Mouse (Mus musculus) common myeloid progenitor, adult 5-6 weeks (primary cell): ENCODE results near the gene Afdn. TPM values are rescaled to one million over a fixed set of nuclear protein-coding genes. Genes with fewer than 3 reads are reported as not detected.
"Not testable (repeated sequence)": the region's sequence is repeated elsewhere in the genome, so short reads cannot be mapped to it uniquely, and the experiment has no call there.

Experiments
- ATAC-seq: replicated peaks from 2 replicates; pipeline ENCODE4 v1.8.0; 2016; ENCODE audit warnings: low read depth, mild to moderate bottlenecking, moderate TSS enrichment, inconsistent platforms; ENCODE audit not compliant: poor library complexity, severe bottlenecking
- total RNA-seq: library from RNA; stranded (forward); fragments of 200-1000, 187-1606 nt; gene quantifications from 2 replicates; pipeline ENCODE4 v1.2.3, GENCODE M21; 2017

Gene Afdn
- total RNA-seq, 1 experiment from 2014 or later, result 15.2 TPM

DNA sequence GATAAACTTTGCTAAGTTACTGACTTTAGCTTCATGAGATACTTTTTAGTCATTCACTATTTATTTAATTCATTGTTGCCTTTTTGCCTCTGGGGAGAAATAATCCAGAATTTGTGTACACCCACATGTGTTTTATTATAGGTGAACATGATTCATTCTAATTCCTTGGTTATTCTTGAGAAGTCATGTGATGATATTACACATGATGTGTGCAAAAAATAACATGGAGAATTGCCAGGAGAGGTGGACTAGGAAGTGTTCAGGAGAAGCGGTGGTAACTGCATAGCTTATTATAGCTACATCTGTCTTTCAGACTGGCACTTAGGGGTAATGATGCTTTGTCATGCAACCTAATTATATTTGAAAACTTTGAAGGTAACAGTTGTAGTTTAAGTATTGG is 3.5 kb downstream of the Afdn start:
- ATAC-seq, result no peak

DNA sequence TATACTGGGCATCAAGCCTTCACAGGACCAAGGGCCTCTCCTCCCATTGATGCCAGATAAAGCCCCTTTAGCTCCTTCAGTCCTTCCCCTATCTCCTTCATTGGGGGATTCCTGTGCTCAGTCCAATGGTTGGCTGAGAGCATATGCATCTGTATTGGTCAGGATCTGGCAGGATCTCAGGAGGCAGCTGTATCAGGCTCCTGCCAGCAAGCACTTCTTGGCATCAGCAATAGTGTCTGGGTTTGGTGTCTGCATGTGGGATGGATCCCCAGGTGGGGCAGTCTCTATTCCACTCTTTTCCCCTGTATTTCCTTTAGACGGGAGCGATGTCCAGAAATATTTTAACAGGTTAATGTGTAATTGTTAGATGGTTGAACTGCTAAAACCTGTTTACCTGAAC is 4.6 kb downstream of the Afdn start:
- ATAC-seq, result not testable (repeated sequence)

- ATAC-seq, result no peak
Measured at GRCm38 (mm10) chr17:13768531-13768930, 8.2 kb downstream of the Afdn start.

- ATAC-seq, result 0 out of 2 replicates have a peak, but pooled peaks have one; percentile 47
Measured at GRCm38 (mm10) chr17:13769256-13769655, 8.9 kb downstream of the Afdn start.

GRCm38 (mm10) chr17:13777676-13778075 is 17.3 kb downstream of the Afdn start:
- no peak for ATAC-seq

GRCm38 (mm10) chr17:13778865-13779264 is 18.5 kb downstream of the Afdn start:
- no peak for ATAC-seq

GRCm38 (mm10) chr17:13781948-13782347 is 21.6 kb downstream of the Afdn start:
- no peak for ATAC-seq

DNA sequence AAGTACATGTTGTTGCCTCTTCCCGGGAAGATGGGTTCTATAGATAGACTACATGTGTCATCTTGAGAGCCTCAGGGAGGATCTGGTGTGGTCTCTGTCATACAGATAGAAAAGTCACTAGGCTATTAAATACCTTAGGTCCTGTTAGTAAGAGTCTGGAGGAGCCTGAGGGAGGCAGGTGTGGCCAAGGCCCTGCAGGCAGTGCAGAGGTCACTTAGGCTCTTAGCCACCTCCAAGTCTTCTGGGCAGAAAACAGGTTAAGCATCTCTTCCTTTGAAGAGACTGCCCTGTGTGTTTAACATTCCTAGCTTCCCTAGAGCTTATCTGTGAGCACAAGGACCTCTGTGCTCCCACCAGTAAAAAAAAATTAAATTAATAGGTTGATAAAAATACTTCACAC is 23.1 kb downstream of the Afdn start:
- ATAC-seq, result no peak

- not testable (repeated sequence) for ATAC-seq
Measured at GRCm38 (mm10) chr17:13790033-13790432, 29.7 kb downstream of the Afdn start.

- ATAC-seq, result no peak
Measured at GRCm38 (mm10) chr17:13797691-13798090, 37.4 kb downstream of the Afdn start.

- ATAC-seq, result no peak
Measured at GRCm38 (mm10) chr17:13802836-13803408, 42.6 kb downstream of the Afdn start.

GRCm38 (mm10) chr17:13806016-13806415 is 45.7 kb downstream of the Afdn start:
- ATAC-seq, result no peak

- ATAC-seq, result peak; percentile 71; the same call in 1 of the 2 replicates
Measured at GRCm38 (mm10) chr17:13817789-13818188, 57.5 kb downstream of the Afdn start.

- no peak for ATAC-seq
Measured at GRCm38 (mm10) chr17:13819342-13819741, 59.0 kb downstream of the Afdn start.

DNA sequence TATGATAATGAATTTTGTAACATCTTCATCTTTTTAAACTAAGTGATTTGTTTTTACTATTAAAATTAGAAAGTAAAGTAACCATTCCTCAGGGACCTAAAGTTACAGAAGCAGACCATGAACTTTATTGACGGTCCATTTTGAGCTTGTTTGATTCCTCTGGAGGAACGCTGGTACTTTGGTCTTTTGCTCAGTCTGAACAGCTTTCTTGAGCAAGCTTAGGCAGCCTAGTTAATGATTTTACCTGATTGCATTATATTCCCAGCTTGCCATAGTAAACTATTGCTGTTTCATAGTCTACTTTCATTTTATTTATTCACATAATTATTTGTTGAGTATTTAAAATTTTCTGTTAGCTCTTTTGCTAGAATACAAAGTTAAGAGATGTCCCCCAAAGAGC is 60.3 kb downstream of the Afdn start:
- no peak for ATAC-seq

GRCm38 (mm10) chr17:13825421-13825820 is 65.1 kb downstream of the Afdn start:
- ATAC-seq, result no peak

- ATAC-seq, result no peak
Measured at GRCm38 (mm10) chr17:13830234-13830633, 69.9 kb downstream of the Afdn start.

- ATAC-seq, result 0 out of 2 replicates have a peak, but pooled peaks have one; percentile 45
Measured at GRCm38 (mm10) chr17:13830636-13831341, 70.5 kb downstream of the Afdn start.

- 0 out of 2 replicates have a peak, but pooled peaks have one; percentile 60 for ATAC-seq
Measured at GRCm38 (mm10) chr17:13835876-13836275, 75.5 kb downstream of the Afdn start.

- ATAC-seq, result 0 out of 2 replicates have a peak, but pooled peaks have one; percentile 29
Measured at GRCm38 (mm10) chr17:13850175-13850574, 89.8 kb downstream of the Afdn start.

GRCm38 (mm10) chr17:13853883-13854282 is 93.5 kb downstream of the Afdn start:
- not testable (repeated sequence) for ATAC-seq

GRCm38 (mm10) chr17:13855396-13855795 is 95.1 kb downstream of the Afdn start:
- no peak for ATAC-seq
